Mouse (Mus musculus): Measurements from ENCODE around the gene Rrp36.

Rrp36 gene

GRCm38 (mm10) chr17:46685913-46686312 is 11.8 kb upstream of the Rrp36 start:
- DNase-seq (ENCODE audit: low spot score in 2 of 2), result no peak

- no peak for DNase-seq (ENCODE audit: low spot score in 2 of 2)
Observed at GRCm38 (mm10) chr17:46682654-46683389, 8.7 kb upstream of the Rrp36 start.

GRCm38 (mm10) chr17:46681466-46682118 is 7.4 kb upstream of the Rrp36 start:
- DNase-seq (ENCODE audit: low spot score in 2 of 2), result no peak

GRCm38 (mm10) chr17:46680760-46681373 is 6.7 kb upstream of the Rrp36 start, which contains the start of gene Klhdc3:
Klhdc3 (minus strand) TSS chr17:46680914.
- peak; percentile 97 for DNase-seq (ENCODE audit: low spot score in 2 of 2)

DNA sequence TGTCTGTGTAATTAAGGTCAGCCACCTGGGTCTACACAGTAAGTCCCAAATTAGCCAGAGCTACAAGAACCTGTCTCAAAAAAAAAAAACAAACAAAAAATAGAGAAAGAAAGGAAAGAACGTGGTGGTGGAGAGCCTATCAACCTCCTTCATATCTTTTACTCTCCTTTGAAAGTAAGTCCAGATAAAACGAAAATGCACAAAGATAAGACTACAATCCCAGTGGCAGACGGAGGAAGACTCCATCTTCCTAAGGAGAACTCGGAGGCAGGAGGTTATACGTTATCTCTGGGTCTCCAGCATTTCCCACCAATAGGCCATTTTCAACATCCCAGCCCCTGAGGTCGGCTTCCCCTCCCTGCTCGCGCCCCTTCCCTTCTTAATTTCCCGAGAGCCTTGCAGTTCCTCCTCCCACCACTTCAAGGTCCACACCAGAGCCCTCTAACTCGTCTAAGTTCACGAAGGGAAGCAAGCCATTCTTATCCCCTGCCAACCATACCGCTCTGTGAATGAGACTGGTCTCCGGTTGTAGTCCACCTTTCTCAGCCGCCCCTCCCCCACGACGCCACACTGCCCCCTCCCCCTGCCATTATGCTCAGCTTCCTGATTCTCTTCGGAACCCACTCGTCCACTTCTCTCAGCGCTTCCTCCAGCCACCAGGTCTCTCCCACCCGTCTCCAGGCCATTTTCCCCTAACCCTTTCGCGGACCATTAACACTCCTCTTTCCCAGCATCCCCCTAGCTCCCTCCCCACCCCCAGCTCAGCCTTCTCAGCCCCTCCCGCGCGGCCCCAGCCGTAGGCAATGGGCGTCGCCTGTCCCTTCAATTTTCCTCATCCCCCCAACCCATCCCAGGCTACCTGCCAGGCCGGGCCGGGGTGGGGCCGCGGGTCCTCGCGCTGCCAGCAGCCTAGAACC is 5.9 kb upstream of the Rrp36 start:
- peak in 1 of 2 experiments; percentile 59 for DNase-seq (ENCODE audit: low spot score in 2 of 2)

- no peak for DNase-seq (ENCODE audit: low spot score in 2 of 2)
Observed at GRCm38 (mm10) chr17:46678911-46679310, 4.8 kb upstream of the Rrp36 start.

DNA sequence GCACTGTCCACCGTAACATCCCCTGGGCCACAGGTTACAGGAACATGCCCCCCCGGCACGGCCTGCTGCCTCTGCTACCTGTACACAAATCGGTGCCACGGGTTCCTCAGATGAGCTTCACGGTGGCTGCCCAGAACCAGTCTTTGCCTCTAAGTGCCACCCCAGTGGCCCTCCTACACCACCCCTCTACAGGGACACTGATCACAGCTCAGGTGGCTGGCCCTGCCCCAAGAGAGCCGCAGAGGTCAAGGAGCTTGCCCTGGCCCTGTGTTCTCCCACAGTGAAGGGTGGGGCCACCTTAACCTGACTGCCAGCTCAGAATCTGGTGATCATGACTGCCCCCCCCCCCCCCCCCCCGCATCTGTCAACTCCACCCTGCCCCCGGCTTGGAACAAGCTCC is 4.3 kb upstream of the Rrp36 start, which contains the start of gene Mea1:
Gene Mea1 (plus strand): TSS at position 378 of the 400 bp plus-strand sequence.
- DNase-seq (ENCODE audit: low spot score in 2 of 2), result no peak

GRCm38 (mm10) chr17:46674530-46675283 is 555 bp upstream of the Rrp36 start:
- no peak for DNase-seq (ENCODE audit: low spot score in 2 of 2)

DNA sequence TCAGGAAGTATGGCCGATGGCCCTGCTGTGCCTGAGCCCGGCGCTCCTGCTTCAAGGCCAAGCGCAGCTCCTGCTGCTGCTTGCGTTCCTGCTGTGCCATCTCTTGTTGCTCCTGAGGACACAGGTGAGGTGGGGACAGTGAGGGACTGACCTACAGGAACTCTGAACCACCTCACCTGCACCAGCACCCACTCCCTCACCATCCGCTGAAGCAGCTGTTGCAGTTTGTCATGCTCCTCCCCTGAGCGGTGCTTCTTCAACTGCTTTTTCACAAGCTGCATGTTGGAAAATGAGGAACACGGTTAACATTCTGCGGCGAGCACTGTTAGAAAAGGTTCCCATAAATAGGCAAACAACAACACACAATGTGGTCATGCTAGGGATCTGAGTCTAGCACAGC is 4.2 kb downstream of the Rrp36 start:
- DNase-seq (ENCODE audit: low spot score in 2 of 2), result no peak

DNA sequence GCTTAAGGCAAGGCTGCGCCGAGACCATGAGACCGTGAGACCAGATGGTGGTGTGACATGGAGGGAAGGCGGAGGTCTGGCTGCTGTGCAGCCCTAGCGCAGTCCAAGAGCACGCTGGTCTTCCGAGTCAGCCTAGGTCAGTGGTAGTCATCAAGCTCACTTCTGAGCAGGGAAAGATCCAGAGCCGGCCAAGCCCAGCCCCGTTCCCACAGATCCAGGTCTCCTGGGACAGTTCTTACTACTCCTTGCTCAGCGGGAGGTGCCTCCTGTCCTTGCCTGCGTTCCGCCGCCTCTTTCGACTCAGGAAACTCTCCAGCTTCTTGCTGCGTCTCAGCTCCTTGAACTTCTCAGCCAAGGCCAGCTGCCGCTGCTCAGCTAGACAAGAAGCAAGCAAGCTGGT is 6.4 kb downstream of the Rrp36 start:
- DNase-seq (ENCODE audit: low spot score in 2 of 2), result no peak

DNA sequence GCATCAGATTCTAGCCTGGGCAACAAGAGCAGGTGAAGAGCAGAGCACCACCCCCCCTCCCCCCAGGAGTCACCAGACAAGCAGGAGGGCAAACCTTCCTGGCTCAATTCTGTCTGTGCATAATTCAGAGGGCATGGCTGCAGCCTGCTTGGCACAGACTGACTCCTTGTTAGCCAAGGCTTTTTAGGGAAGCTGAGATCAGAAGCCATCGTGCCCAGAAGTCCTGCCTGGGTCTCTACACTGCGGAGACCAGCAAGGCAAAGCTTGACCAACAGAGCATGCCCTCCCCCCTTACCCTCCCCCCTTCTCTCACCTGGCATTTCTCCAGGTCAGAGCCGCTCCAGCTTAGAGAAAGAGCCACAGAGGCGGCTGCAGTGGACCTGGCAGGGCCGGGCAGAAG is 11.4 kb downstream of the Rrp36 start:
- DNase-seq (ENCODE audit: low spot score in 2 of 2), result no peak

GRCm38 (mm10) chr17:46661981-46662380 is 12.2 kb downstream of the Rrp36 start:
- no peak for DNase-seq (ENCODE audit: low spot score in 2 of 2)

GRCm38 (mm10) chr17:46661351-46661750 is 12.8 kb downstream of the Rrp36 start:
- no peak for DNase-seq (ENCODE audit: low spot score in 2 of 2)

DNA sequence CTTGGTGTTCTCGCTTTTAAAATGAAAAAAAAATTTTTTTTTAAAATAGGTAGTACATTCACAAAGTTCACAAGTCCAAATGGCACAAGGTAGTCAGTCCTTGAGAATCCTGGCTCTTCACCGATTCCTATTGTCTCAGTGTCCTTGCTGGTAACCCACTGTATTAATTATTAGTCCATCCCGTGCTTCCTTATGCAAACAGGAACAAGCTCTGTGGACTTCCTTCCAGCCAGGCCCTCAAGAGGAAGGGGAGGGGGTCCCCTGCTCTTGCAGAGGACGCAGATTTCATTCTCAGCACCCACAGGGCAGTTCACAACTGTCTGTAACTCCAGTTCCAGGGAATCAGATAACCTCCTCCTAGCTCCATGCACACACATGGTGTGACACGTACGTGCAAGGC is 18.1 kb downstream of the Rrp36 start:
- no peak for DNase-seq (ENCODE audit: low spot score in 2 of 2)

GRCm38 (mm10) chr17:46651755-46652547 is 22.2 kb downstream of the Rrp36 start:
- no peak for DNase-seq (ENCODE audit: low spot score in 2 of 2)

DNA sequence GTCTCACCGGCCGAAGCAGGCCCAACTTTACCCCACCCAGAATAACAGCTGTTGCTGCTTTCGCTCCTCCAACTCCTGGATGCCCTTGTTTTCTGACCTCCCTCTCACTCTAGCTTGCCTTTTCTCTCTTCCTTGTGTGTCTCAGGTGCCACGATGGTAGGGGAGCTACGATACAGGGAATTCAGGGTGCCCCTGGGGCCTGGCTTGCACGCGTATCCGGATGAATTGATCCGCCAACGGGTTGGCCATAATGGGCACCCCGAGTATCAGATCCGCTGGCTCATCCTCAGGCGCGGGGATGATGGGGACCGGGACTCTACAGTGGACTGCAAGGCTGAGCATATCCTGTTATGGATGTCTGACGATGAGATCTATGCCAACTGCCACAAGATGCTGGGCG is 22.9 kb downstream of the Rrp36 start:
- no peak for DNase-seq (ENCODE audit: low spot score in 2 of 2)

GRCm38 (mm10) chr17:46650232-46651031 is 23.7 kb downstream of the Rrp36 start, which contains the start of gene Cul7:
Cul7 (plus strand) TSS chr17:46650337.
- DNase-seq (ENCODE audit: low spot score in 2 of 2), result peak; percentile 85 to 95

- DNase-seq (ENCODE audit: low spot score in 2 of 2), result no peak
Observed at GRCm38 (mm10) chr17:46649811-46650210, 24.3 kb downstream of the Rrp36 start.

GRCm38 (mm10) chr17:46648436-46648835 is 25.7 kb downstream of the Rrp36 start:
- no peak for DNase-seq (ENCODE audit: low spot score in 2 of 2)

Data from cerebellum, postnatal 4 days (tissue).